Mouse (Mus musculus): ENCODE measurements around the gene Dgkq.
A peak's percentile ranks its signal among the peaks of the same experiment; 100 is the strongest.

The Dgkq gene

DNA sequence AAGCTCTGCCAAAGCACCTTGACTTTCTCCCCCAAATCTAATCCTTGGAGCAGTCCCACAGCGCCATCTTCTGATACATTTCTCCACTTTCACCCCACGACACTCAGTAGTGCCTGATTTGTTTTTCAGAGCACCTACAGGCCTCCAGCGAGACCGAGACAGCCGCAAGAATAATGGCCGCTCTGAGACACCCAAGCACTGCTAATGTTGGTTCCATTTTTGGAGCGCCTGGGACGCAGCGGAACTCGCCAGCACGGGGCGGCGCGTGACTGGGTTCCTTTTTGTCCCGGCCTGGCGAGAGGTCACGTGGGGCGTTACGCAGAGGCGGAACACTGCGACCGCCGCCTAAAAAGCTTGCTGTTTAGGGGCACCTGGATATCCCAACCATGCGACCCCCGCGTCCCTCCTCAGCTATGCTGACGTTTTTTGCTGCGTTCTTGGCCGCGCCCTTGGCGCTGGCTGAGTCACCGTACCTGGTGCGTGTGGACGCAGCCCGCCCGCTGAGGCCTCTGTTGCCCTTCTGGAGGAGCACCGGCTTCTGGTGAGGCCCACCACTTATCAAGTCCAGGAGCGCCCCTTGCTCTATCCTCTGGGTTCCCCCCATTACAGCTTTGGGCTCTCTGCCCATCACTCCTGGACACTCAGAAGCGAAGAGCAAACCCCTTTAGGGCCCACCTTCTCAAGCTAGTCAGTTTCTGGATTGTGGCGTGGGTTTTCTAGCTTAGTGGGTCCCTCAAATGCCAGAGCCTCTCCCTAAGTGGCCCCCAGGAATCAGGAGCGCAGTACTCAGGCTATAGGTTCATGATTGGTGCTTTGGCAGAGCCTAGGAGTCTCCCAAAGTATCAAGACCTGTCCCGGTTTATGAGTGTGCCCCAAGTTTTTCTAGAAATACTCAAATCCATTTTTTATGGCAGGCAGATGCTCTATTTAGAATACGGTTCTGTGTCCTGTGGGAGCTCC, at the start of gene Dgkq:
TSS of gene Dgkq (minus strand) at position 696 of the 960 bp plus-strand sequence.
- peak; percentile 91 for DNase-seq (ENCODE audit: low read depth)

DNA sequence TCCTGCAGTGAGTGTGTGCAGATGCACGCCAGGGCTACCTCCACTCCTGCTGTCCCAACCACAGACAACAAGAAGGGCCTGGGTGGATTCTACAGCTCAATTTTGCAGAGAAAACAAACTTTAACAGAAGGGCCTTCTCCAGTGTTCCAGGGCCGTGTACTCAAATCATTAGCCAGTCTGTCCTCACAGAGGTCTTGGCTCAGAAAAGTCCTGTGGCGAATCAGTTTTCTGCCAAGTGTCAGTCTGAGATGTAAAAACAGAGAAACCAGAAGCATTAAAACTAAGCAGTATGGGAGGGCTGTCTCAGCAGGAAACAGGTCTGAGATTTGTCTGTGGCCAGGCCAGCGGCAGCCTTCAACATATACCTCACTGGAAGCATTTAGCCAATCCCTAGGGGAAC, 48.6 kb upstream of the Dgkq start:
- no peak for DNase-seq (ENCODE audit: low read depth)

DNA sequence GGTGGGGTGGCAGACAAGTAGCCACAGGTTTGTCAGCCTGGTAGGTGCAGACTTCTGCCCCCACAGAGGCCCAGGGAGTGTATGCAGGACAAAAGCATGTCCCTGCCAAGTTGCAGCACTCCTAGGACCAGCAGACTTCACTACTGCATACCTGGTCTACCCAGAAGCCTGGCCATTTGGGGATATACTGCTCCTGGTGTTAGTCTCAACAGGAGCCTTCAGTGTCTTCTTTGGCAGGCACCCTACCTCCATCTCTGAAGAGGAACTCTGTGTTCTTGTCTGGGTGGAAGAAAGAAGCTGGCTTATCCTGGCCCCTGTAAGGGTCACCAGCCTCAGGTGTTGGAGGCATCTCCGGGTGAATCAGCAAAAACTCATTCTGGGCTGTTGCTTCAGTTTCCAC, 46.5 kb upstream of the Dgkq start:
- DNase-seq (ENCODE audit: low read depth): no peak

DNA sequence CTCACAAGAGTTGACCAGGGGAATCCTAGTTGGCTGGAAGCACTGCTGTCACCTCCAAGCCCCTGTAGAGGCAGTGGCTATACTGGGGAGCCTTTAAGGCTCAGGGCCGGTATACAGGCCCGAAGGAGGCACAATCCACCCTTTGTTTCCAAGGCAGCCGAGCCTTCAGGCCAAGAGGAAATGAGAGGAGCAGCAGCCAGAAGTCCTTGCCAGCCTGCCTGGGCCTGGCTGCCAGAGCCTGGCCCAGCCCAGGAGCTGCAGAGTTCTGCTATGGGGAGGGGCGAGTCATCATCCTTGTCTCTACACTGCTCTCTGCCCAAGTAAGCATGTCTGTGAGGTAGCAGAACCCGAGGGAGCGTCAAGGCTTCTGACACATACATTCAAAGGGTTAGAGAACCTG, 44.7 kb upstream of the Dgkq start:
- no peak for DNase-seq (ENCODE audit: low read depth)

DNA sequence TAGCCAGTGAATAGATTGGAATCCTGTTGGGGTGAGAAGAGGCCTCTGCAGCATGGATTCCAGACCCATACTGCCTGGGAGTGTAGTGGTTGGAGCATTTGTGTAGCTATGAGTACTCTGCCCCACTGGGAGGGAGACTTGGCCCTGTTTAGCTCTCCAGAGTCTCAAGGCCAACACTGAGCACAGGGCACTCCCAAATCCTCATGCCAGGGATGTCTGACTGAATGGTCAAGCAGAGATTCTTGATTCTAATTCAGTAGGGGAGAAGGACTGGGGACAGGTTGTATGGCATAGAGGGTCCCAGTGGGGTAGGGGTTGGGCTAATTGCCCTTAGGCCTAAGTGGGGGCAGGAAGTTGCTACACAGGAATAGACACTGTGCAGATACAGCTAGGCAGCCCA, 44.2 kb upstream of the Dgkq start:
- no peak for DNase-seq (ENCODE audit: low read depth)

DNA sequence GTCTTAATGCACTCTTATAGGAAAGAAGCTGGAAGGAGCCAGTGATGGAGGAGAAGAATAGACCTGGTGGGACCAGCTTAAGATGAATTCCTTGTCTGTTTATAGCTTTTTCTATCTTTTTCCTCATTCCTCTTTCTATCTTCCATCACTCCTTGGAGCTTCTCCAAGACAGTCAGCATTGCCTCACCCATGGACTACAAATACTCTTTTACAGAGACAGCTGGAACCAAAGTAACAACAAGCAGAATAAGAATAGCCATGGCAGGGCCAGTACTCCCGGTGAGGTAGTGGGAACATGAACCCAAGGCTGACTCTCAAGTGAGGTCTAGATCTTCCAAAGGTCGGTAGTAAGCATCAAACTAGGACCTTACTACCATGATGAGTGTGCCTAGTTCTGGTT, 43.6 kb upstream of the Dgkq start:
- DNase-seq (ENCODE audit: low read depth): no peak

DNA sequence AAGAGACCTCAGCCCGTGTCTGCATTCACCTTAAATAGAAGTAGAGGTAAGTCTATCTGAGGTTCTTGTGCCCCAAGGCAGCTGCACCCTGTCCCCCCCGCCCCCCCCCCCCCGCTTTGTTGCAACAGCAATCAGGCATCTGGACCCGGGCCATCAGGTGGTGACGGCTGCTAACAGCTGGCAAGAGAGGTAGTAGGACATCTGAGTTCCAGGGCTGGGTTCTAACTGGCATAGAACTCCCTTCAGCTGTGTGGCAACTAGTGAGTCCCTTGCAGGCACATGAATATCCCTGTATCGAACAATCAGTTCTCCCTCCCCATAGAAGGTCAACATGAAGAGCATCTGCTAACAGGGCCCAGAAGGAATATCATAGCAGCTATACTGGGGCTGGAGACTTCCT, 42.5 kb upstream of the Dgkq start:
- DNase-seq (ENCODE audit: low read depth): no peak

DNA sequence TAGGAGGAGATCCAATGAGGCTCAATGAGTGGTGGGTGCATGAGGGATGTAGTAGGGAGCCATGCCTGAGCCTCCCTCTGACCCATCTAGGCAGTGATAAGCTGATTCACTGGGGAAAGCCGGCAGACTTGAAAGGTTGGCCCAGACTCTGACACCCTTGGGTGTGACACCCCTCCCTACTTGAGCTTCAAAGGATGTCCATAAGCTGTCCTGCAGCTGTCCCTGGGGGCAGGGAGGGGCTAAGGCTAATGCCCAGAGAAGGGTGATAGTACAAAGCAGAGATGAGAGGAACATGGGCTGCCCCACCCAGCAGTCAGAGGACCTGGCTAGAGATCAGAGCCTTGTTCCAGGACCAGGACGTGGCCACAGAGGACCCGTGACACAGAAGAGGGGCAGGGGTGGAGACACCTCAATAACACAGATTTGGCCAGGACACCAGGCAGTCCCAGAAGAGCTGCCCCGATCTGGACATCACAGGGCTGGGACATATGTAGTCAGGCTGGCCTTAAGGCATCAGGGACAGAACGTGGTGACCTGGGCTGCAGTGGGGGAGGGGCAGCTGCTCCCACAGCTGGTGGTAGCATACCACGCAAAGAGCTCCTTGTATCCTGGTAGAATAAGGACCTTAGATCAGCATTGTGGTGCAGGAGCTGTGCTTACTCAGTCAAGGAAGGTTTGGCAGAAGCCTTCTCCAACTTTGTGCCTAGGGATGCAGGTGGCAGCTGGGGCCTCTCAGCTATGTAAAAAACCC, 39.7 kb upstream of the Dgkq start:
- DNase-seq (ENCODE audit: low read depth): no peak

DNA sequence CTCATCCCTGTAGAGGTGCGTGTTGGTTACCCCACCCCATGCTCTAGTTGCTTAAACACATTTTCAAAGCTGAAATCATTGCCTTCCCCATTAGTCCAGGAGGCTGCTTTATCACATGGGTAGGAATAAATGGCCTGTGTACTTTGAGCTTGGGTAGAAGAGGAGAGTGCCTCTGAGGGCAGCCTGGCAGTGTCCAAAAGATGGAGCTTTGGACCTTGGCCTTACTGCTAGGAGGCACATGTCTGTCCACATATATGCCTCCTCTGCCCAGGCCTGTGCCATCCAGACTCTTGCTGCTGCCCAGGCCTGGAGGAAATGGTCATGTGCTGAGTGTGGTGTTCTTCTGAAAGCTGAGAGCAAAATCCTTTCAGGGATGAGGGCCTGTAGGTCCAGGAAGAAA, 38.9 kb upstream of the Dgkq start:
- DNase-seq (ENCODE audit: low read depth): no peak

DNA sequence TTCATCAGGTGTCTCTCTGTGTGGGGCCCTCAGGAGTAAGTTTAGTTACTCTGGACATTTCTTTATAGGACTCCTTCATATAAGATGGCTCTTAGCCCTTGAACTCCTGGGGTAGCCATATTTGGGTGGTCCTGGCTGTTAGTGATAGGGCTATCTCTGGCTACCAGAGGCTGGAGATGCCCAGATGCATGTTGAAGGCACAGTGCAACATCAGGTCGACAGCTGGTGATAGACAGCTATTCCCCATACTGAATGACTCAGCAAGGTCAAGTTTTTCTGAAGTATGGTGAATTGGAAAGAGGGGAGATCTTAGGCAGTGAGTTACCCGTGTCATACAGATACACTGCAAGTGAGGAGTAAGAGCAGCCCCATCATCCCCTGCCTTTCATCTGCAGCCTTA, 38.3 kb upstream of the Dgkq start:
- no peak for DNase-seq (ENCODE audit: low read depth)

DNA sequence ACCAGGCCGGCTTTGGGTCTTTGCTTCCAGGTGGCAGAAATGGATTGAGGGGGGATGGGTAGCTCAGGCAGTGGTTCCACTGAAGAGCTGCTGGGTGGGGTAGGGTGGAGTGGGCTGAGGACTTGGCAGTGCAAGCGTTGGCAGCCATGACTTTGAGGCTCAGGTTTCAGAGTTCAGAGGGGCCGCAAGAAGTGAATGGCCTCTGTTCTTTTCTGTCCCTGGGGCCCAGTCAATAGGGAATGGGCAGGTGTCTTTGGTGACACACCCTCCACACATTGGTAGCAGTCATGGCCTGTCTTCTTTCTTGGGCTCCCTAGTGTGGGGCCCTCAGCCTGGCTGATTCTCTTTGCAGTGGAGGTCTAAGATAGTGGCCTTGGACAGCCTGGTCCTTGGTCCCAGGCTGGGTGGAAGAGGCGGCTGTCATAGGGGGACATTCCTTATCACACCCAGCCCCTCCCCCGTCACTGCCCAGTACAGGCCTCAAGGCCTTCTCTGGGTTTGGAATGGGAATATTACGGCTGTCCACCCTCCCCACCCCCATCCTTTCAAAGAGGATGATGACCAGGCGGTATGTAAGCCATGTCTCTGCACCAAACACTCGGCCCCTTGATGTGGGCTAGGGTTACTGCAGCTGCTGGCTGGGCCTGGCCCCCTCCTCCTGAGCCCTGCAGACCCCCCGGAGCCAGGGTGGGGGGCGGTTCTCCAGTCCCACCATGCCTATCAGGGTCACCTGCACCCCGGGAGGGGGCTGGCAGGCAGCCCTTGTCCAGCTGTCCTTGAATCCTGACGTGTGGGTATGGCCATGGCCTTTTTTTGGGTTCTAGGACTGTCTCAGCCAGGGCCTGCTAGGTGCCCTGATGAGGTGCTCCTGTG, 34.5 kb upstream of the Dgkq start:
- DNase-seq (ENCODE audit: low read depth): no peak

DNA sequence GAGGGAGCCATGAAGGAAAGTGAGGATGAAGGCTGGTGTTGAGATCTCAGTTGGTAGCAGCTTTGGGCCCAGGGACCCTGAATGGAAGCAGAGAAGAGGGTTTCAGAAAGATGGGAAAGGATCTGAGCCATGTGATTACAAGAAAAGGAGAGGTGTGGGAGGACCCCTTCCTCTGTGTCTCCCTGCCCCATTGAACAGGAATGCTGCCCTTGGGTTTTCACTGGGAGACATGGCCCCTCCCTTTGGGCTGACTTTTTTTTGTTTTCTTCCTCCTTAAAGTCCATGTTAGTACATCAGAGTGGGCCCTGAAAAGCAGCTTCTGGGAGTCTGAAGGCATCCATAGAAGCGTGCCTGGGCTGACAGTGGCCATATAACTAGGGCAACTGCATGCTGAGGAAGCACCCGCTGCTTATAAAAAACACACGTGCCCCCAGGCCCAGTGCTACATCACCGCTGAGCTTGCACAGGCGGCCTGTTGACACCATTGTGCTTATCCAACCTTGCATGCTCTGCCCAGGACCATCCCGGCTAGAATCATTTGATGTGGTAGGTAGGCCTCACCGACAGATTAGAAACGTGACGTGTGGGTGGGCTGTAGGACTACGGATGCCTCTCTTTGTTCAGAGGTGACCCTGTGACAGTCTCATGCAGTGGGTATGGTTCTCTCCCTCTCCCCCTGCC, 32.0 kb upstream of the Dgkq start:
- no peak for DNase-seq (ENCODE audit: low read depth)

DNA sequence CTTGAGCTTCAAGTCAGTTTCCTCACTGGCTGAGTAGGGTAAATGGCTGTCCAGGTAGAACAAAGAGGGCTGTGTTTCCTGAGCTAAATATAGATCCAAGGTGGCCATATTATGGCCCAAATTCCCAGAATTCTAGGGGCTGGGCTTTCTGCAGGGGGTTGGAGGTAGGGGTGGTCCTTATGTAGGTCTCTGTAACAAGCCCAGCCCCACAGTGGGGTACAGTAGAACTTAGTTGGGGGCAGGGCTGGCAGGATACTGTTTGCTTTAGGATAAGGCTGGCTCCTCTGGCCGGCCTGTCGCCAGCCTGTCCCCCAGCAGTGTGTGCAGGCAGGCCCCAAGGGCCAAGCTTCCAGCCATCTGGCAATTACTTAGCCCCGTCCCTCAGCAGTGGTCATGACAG, 30.9 kb upstream of the Dgkq start:
- DNase-seq (ENCODE audit: low read depth): no peak

DNA sequence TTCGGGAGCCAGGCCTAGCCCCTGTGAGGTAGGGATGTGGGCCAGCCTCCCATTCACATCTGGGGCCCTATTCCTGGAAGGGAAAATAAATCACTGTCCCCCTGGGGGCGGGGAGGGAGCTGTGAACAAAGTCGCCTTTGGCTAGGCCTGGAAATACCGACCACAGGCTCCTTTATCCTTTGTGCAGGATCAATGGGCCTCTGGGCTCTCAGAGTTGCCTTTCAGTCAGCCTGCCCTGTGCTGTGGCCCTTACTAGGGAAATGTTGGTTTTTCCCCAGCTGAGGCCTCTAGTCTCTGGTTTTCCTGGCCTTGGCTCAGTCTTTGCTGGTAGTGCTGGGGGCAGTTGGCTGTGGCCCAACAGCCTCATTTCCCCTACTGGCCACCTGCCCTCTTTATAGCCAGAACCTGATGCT, 27.9 kb upstream of the Dgkq start:
- DNase-seq (ENCODE audit: low read depth): peak; percentile 11

DNA sequence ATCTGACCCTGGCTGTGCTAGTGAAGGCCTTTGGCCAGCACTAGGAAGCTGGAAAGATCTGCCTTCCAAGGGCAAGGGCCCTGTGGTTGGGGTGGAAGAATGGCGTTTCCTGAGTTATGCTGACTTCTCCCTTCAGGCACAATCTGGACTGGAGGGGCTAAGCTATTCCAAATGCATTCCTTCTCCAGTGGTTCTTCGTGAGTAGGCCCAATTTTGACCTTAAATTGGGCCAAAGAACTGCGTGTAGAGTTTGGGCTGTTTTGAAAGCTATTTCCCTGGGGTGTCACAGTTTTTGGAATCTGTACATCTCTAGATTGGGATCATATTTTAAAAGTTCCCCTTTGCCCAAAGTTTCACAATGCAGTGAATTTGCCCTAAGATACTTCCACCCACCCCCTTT, 27.1 kb upstream of the Dgkq start:
- no peak for DNase-seq (ENCODE audit: low read depth)

DNA sequence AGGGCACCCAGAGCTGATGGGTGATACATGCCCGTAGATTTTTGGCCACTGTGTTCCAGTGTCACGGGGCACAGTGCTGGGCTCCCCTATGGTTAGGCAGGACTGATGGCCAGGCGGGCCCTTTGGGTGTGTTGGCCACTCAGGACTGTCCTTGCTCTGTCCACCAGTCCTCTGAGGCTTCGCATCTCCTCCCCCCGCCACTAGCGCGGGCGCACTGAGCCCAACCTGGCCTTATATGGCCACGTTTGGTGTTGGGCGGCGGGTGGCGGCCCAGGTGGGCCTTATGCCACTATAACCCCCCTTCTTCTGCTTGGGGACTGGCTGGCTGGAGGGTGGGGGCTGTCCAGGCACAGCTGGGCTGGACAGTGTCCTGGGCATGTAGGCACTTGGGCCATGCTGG, 26.4 kb upstream of the Dgkq start:
- no peak for DNase-seq (ENCODE audit: low read depth)

DNA sequence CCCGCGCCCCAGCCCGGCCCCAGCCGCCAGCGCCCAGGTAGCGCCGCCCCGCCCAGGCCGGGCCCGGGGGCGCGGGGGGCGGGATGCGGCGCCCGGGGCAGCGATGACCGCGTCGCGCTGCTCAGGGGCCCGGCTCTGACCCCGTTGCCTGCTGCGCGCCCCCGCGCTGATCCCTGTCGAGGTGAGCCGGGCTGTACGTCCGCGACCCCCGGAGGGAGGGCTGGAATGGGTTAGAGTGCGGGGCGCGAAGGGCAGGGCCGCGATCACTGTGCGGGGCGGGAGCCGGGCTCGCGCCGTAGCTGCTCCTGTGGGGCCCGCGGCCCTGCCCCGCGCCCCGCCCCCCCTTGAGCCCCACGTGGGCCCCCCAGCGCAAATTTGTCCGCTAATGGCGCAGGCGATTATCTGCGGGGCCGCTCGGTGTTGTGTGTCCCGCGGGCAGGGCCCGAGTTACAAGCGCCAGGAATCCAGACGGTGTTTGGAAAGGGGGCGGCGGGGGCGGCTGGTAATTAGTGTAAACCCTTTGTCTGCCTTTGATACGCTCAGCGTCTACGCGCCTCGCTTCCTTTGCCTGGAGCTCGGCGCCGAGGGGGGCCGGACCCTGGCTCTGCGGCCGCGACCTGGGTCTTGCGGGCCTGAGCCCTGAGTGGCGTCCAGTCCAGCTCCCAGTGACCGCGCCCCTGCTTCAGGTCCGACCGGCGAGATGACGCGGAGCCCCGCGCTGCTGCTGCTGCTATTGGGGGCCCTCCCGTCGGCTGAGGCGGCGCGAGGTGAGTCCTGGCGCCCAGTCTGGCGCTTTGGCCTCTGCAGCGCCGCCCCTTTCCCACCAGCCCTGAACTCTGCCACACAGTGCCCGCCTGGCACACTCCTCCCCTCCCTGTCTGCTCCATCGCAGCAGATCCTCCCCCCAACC, 25.1 kb upstream of the Dgkq start:
- no peak for DNase-seq (ENCODE audit: low read depth)

DNA sequence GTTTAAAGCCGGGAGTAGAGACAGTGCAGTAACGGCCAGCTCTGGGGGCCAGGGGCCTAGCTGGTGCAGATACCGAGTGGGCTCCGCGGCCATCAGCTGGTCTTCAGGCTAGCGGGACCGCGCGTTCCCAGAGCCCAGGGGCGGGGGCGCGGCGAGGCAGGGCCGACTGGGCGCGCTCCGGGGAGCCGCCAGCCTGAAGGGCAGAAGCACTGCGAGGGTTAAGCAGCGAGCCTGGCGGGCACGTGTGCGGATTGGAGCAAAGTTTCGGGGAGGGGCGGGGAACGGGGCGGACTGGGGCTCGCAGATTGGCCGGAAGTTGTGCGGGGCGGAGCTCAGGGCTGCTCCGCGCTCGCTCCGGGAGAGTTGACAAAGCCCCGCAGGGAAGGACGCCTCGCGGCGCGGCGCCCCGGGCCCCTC, 24.4 kb upstream of the Dgkq start:
- peak; percentile 81 for DNase-seq (ENCODE audit: low read depth)

DNA sequence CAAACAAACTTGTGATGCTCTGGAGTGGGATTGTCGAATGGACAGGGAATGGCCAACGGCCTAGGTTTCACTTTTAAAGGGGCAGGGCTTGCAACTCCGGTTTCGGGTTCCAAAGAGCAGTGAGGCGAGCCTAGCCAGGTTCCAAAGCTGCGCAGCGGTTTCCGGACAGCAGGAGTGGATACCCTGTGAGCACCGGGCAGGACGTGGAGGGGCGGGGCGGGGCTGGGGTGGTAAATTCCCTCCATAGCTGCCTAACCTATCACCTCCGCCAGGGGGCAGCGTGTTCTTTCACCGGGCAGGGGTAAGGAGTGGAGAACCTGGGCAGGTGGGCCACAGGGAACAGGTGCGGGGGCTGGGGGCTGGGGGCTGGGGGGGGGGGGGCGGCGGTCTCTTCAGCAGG, 22.8 kb upstream of the Dgkq start, which contains the start of gene Fgfrl1:
TSS of gene Fgfrl1 (plus strand) at position 112 of the 400 bp plus-strand sequence.
- DNase-seq (ENCODE audit: low read depth): peak; percentile 69

DNA sequence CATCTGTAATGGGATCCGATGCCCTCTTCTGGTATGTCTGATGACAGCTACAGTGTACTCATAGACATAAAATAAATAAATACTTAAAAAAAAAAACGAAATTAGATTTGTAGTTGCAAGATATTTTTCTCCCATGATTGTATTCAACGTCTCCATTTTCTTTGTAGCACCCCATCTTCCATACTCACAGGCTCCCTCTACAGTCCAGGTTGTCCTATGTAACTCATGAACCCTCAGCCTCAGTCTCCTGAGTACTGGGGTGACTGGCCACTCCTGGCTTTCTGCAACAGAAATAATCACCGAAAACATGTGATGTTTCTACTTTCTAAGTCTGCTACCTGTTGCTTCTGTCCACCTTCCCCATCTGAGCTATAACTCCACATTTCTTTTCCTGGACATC, 21.7 kb upstream of the Dgkq start:
- peak; percentile 52 for DNase-seq (ENCODE audit: low read depth)

DNA sequence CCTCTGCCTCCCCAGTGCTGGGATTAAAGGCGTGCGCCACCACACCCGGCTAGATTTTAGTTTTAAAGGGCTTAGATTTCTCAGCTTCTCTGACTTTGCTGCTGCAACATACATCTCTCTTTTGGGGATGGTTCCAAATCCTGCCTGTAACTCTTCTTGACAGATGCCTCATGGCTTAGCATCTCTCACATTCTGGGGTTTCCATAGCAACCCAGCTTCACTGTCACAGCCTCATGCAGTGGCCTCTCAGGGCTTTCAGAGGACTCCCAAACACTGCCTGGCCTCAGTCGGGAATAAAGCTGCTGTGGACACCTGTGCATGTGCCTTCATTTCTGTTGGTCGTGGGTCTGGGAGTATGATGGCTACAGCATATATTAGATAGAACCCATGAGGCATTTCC, 19.6 kb upstream of the Dgkq start:
- no peak for DNase-seq (ENCODE audit: low read depth)

Measured in 416B (cell line).